Mouse (Mus musculus) embryonic facial prominence, embryonic 13.5 days (tissue): Measurements from ENCODE around the gene Trmt2a. TPM values are rescaled to one million over a fixed set of nuclear protein-coding genes. Genes with fewer than 3 reads are reported as not detected.

ENCODE experiments used
- ATAC-seq: fragments of 200-750 bp; cut with Nextera tagmentation; 2 replicates; pipeline ENCODE4 v1.8.0; 2017; ENCODE audit warnings: low read depth; ENCODE audit not compliant: insufficient number of reproducible peaks, insufficient read depth, low FRiP score, low TSS enrichment
- H3K27ac ChIP-seq: fragments of 300-500 bp; sonication (generic); 2 replicates; pipeline ENCODE4 v1.5.1; 2015; ENCODE audit warnings: moderate library complexity, mild to moderate bottlenecking, inconsistent platforms
- H3K27me3 ChIP-seq: fragments of 300-500 bp; sonication (generic); 2 replicates; pipeline ENCODE4 v1.6.1; 2015; ENCODE audit warnings: mild to moderate bottlenecking, inconsistent platforms
- H3K36me3 ChIP-seq: fragments of 300-500 bp; sonication (generic); 2 replicates; pipeline ENCODE4 v1.6.1; 2015; ENCODE audit warnings: mild to moderate bottlenecking, inconsistent platforms
- H3K4me1 ChIP-seq: fragments of 300-500 bp; sonication (generic); 2 replicates; pipeline ENCODE4 v1.6.1; 2015; ENCODE audit warnings: inconsistent platforms
- H3K4me2 ChIP-seq: fragments of 300-500 bp; sonication (generic); 2 replicates; pipeline ENCODE4 v1.6.1; 2015; ENCODE audit warnings: moderate library complexity, mild to moderate bottlenecking, inconsistent platforms
- H3K4me3 ChIP-seq: fragments of 300-500 bp; sonication (generic); 2 replicates; pipeline ENCODE4 v1.5.1; 2015; ENCODE audit warnings: mild to moderate bottlenecking, inconsistent platforms
- H3K9ac ChIP-seq: fragments of 300-500 bp; sonication (generic); 2 replicates; pipeline ENCODE4 v1.6.1; 2015; ENCODE audit warnings: mild to moderate bottlenecking, inconsistent platforms
- H3K9me3 ChIP-seq: fragments of 300-500 bp; sonication (generic); 2 replicates; pipeline ENCODE4 v1.6.1; 2016; ENCODE audit warnings: inconsistent platforms
- WGBS: fragments of 180-500 bp; shearing (Covaris S2); methylation state at CpG from one replicate; pipeline ENCODE4 v1.1.7; 2015; ENCODE audit warnings: mixed read lengths; 5-methylcytosine and 5-hydroxymethylcytosine counted together
- polyA plus RNA-seq: library from polyadenylated mRNA; unstranded; fragments of >200 nt; fragmentation: Nextera tagmentation; extraction: Ambion mirVana; gene quantifications from 2 replicates; pipeline ENCODE4 v1.2.1, GENCODE M21; 2015

Gene Trmt2a
- polyA plus RNA-seq, 1 experiment from 2014 or later: 110 TPM

DNA sequence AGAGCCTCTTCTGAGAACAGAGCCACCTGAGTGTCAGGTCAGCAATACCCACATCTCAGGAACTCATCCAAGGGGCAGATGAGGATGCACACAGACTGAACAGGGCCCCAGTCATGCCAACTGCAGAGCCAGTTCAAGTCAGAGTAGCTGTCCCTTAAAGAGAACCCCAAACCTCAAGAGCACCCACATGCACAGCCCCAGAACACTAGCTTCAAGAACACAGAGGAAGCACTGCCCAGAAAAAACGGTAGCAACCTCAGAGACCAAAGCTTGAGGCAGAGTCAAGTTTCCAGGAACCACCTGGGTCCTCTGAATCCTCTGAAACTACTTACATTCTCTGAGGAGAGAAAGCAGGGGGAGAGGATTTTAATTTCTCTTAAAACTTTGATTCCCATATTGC, 15.0 kb upstream of the Trmt2a start:
- H3K36me3 ChIP-seq: peaks cover 11% of the 10 kb centered on the region
- WGBS: 32% methylated on average over 1 of the region's 1 CpGs
- no peak overlapping the region for H3K27ac ChIP-seq
- peak overlapping the region; percentile 90 for H3K4me2 ChIP-seq
- H3K4me1 ChIP-seq: peaks cover 43% of the 10 kb centered on the region
- H3K9me3 ChIP-seq: no peaks in the 10 kb centered on the region
- peak overlapping the region; percentile 84; the same call in 1 of the 2 replicates for H3K4me3 ChIP-seq
- H3K27me3 ChIP-seq: no peaks in the 10 kb centered on the region
- peak overlapping the region; percentile 89 for H3K9ac ChIP-seq
- ATAC-seq: no peak

DNA sequence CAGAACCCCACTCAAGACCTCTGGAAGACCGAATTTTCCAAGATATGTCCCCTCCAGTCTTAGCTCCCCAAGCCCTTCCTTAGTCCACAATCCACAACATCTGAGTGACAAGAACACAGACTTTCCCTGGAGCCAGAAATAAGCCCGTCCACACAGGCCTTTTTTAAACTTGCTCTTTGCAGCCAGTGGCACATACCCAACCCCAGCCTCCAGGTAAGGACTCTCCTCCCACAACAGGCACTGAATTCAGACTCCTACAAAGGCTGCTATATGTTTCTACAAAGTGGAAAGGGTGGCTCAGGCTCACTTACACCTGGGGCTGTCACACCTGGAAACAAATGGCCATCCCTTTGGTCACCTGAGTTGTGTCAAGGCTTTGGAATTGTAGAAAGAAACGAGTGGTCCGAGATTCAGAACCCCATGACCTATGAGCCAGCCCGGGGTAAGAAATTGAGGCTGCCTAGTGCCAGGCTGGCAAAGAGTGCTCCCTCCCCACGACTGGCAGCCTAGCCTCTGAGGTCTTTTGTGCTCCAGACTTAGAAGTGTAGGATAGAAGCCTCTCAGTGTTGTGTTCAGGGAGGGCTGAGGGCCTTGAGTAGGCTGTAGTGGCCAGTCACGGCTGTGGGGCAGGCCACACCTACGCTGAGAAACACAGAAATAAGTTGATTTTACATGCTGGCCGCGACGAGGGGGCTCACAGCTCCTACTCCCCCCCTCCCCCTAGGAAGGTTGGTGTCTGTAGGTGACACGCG, 14.4 kb upstream of the Trmt2a start:
- Histone ChIP-seq H3K27me3 (no peaks in the 10 kb centered on the region), H3K4me3 (peak overlapping the region; percentile 84), H3K36me3 (peaks cover 14% of the 10 kb centered on the region), H3K4me1 (peaks cover 43% of the 10 kb centered on the region), H3K4me2 (peak overlapping the region; percentile 90), H3K9ac (peak overlapping the region; percentile 89), H3K9me3 (no peaks in the 10 kb centered on the region), H3K27ac (peak overlapping the region; percentile 91; the same call in 1 of the 2 replicates)
- 14% methylated on average over 13 of the region's 13 CpGs for WGBS
- no peak for ATAC-seq

DNA sequence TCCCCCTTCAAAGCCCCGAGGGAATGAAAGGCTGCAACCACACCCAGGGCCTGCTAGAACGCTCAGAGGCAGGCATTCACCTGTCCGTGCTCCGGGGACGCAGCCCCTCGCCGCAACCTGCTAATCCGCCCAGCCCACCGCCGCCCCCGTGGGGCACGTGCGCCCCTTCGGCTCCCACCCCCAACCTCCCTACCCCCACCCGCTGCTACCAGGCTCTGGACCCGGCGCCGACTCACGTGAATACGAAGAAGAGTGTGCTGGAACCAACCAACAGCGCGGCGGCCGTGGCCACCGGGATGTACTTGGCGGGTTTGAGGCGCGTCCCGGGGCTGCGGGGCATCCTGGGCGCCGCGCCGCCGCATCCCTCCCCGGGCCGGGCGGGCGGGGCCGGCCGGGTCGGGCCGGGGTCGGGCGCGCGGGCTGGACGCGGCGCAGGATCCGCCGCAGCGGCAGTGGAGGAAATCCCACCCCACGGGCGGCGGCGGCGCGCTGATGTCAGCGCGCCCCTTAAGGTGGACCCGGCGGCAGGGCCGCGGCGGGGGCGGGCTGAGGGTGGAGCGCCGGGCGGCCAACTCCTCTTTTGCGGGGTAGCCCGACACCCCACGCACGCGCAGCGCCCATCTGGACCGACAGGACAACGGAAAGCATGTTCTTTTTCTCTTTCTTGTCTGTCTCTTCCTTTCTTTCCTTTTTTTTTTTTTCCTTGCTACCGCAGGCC, 13.6 kb upstream of the Trmt2a start, which contains the start of gene Zdhhc8:
TSS of gene Zdhhc8 (minus strand) at position 466 of the 718 bp plus-strand sequence.
- WGBS: under 1% methylated on average over 76 of the region's 79 CpGs
- Histone ChIP-seq H3K27me3 (no peaks in the 10 kb centered on the region), H3K4me3 (peak within 1 kb of the TSS; percentile 84), H3K9me3 (no peaks in the 10 kb centered on the region), H3K27ac (peak within 1 kb of the TSS; percentile 91), H3K9ac (peak within 1 kb of the TSS; percentile 89), H3K36me3 (peaks cover 20% of the 10 kb centered on the region), H3K4me2 (peak within 1 kb of the TSS; percentile 90), H3K4me1 (peaks cover 36% of the 10 kb centered on the region)
- ATAC-seq: peak; percentile 68; the same call in 1 of the 2 replicates

DNA sequence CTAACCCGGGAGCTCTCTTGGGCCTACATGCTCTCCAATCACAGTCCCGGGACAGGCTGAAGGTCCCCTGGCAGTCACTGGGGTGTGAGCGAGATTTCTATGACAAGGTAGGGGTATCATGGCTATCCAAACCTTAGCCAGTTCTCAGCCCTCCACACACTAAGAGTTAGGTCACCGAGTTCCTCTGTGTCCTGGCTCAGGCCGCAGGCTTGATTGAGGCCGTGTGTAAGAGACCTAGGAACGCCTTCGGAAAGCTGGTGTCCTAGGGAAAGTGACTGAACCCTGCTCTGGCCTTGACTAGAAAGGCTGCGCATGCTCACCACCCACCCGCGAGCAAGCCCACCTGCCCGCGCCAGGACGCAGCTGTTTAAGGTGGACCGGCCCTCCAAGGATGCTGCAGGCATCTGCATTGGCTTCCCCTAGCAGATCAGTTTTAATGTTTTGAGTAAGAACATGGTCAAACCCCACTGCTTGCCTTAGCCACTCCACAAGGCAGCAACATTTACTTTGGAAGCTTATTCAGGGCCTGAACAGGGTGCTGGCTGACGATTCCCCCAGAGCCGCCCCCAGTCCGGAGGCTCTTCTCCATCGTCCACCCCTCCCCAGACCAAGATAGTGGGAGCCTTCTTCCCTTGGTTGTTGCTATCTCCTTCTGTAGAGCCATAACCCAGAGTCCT, 13.0 kb upstream of the Trmt2a start:
- 5% methylated on average over 19 of the region's 19 CpGs for WGBS
- no peaks in the 10 kb centered on the region for H3K27me3 ChIP-seq

DNA sequence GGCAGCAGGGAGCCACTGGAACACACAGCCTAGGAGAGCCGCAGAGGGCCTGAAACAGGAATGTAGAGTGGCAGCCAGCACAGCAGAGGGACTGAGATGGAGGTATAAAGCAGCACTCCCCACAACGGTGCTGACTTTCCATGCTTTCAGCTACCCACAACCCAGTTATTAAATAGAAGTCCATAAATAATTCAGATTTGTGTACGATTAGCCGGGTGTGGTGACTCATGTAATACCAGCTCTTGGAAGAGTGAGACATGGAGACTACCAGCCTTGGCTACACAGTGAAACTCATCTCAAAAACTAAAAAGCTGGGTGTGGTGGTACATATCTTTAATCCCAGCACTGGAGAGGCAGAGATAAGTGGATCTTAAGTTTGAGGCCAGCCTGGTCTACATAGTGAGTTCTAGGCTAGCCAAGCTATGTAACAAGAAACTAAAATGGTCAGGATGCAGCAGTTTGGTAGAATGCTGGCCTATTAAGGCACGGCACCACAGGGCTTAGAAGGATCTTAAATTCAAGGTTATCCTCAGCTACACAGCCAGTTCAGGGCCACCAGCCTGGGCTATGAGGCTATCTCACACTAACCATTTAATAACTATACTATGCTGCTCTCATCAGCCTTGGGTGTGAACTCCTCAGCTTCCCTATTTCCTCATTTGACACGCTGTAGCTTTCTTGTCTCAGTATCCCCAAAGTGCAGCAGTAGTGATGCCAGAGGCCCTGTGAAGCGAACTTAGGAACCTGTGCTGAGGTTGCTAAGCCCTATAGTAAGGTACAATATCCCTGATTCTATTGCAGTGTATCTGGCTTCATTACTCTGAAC, 11.6 kb upstream of the Trmt2a start:
- H3K9ac ChIP-seq: no peak overlapping the region
- H3K4me3 ChIP-seq: no peak overlapping the region
- H3K36me3 ChIP-seq: peaks cover 40% of the 10 kb centered on the region
- WGBS: 71% methylated on average over 7 of the region's 7 CpGs
- no peaks in the 10 kb centered on the region for H3K27me3 ChIP-seq
- H3K4me2 ChIP-seq: peak overlapping the region; percentile 90; the same call in 1 of the 2 replicates
- no peaks in the 10 kb centered on the region for H3K9me3 ChIP-seq
- peaks cover 26% of the 10 kb centered on the region for H3K4me1 ChIP-seq
- H3K27ac ChIP-seq: peak overlapping the region; percentile 91
- ATAC-seq: no peak

More for the DNA sequence above, 13.0 kb upstream of the Trmt2a start:
- H3K4me3 ChIP-seq: peak overlapping the region; percentile 84
- H3K4me2 ChIP-seq: peak overlapping the region; percentile 90
- no peaks in the 10 kb centered on the region for H3K9me3 ChIP-seq
- peaks cover 29% of the 10 kb centered on the region for H3K4me1 ChIP-seq
- ATAC-seq: peak; percentile 65; the same call in 1 of the 2 replicates
- peaks cover 26% of the 10 kb centered on the region for H3K36me3 ChIP-seq
- H3K27ac ChIP-seq: peak overlapping the region; percentile 91
- peak overlapping the region; percentile 89 for H3K9ac ChIP-seq

DNA sequence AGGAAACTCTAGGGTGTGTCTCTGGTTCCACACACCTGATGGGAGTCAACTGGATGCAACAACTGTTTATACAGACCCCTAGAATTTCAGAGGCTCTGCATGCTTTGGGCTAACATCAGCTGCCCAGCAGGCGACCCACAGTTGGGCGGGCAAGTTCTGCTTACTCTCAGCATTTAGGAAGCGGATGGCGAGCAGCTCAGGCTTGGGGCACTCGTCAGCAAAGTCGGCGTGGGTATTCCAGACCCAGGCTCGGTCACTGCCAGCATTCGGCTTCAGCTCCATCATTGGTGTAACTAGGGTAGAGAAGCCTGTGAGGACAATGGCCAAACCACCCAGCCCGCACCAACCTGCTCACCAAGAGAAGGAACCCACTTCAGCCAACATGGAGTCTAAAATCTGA, 6.9 kb upstream of the Trmt2a start:
- Histone ChIP-seq H3K27ac (no peak overlapping the region), H3K27me3 (no peaks in the 10 kb centered on the region), H3K9ac (no peak overlapping the region), H3K4me3 (no peak overlapping the region), H3K4me1 (peaks cover 6% of the 10 kb centered on the region), H3K36me3 (peaks cover 87% of the 10 kb centered on the region), H3K9me3 (no peaks in the 10 kb centered on the region), H3K4me2 (no peak overlapping the region)
- ATAC-seq: no peak
- 92% methylated on average over 10 of the region's 10 CpGs for WGBS

DNA sequence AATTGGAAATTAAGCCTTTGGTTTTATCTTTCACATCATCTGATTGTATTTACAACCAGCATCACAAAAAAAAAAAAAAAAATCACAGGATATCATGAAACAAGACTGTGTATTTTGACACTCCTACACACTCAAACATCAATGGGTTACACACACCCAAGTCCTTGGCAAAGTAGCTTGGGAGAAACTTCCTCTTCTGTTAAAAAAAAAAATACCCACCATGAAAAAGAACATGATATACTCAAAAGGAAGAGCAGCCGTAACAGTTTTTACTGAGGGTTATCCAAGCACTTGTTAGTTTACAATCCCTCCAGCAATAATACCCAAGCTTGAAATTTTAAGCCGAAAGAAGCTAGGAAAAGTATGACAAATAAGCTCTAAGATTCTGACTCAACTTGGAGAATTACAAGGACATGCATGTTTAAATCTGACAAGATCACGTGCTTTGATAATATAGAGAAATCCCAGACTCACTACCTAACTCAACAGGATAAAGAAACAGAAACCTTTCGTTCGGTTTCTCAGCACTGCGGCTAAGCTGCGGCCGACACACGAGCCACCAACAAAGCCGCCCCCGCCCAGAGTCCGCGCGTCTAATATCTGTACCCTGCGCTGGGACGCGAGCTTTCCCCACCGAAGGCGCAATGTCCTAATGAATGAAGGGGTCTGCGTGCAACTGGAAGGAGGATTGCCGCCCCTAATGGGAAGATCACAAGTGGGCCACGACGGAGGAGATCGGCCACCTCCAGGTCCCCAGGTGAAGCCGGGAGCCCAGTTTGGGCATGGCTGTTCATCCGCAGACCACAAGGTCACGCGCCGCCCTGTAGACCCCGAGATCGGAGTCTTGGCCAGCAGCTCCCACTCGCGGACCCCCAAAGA, 719 bp upstream of the Trmt2a start:
- peaks cover 65% of the 10 kb centered on the region for H3K36me3 ChIP-seq
- H3K4me1 ChIP-seq: peaks cover 39% of the 10 kb centered on the region
- H3K9ac ChIP-seq: peak overlapping the region; percentile 95
- H3K9me3 ChIP-seq: no peaks in the 10 kb centered on the region
- peak overlapping the region; percentile 95 for H3K4me3 ChIP-seq
- WGBS: under 1% methylated on average over 33 of the region's 33 CpGs
- no peak for ATAC-seq
- H3K27me3 ChIP-seq: no peaks in the 10 kb centered on the region
- H3K4me2 ChIP-seq: peak overlapping the region; percentile 96
- H3K27ac ChIP-seq: peak overlapping the region; percentile 94

DNA sequence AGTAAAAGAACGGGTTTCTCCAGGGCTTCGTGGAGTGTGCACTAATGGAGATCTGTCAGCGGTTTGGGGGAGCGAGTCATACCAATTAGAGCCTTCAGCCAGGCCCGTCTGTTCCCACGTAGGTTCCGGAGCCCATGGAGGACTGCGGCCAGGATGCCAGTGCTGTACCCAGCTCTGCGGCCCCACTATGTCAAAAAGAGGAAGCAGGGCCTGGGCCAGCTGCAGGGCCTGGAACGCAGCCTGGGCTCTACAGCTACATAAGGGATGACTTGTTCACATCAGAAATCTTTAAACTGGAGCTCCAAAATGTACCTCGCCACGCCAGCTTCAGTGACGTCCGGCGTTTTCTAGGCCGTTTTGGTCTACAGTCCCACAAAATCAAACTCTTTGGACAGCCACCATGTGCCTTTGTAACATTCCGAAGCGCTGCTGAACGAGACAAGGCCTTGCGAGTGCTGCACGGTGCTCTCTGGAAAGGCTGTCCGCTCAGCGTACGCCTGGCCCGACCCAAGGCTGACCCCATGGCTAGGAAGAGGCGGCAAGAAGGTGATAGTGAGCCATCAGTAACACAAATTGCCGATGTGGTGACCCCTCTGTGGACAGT, 987 bp downstream of the Trmt2a start:
- ATAC-seq: peak; percentile 29
- no peaks in the 10 kb centered on the region for H3K9me3 ChIP-seq
- peak overlapping the region; percentile 95 for H3K4me3 ChIP-seq
- H3K4me2 ChIP-seq: peak overlapping the region; percentile 96
- peaks cover 65% of the 10 kb centered on the region for H3K36me3 ChIP-seq
- WGBS: 6% methylated on average over 27 of the region's 27 CpGs
- H3K9ac ChIP-seq: peak overlapping the region; percentile 95
- H3K27ac ChIP-seq: peak overlapping the region; percentile 94
- peaks cover 39% of the 10 kb centered on the region for H3K4me1 ChIP-seq
- H3K27me3 ChIP-seq: no peaks in the 10 kb centered on the region

DNA sequence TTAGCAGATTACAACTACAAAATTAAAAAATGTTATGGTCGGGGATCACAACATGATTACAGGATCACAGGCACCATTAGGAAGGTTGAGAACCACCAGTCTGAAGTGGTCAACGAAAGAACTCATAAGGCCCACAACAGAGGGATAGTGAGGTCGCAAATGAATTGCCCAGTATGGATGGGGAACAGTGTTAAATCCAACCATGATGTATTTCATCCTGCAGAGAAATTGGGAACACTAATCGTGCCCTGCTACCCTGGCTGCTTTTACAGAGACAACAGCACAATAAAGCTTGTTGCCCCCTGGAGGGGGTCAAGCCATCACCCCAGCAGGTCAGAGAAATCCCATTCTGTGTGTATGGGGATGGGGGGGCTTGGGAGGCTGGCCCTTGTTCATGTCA, 1.8 kb downstream of the Trmt2a start:
- WGBS: 68% methylated on average over 4 of the region's 4 CpGs
- peak overlapping the region; percentile 95 for H3K9ac ChIP-seq
- H3K4me1 ChIP-seq: peaks cover 39% of the 10 kb centered on the region
- no peak overlapping the region for H3K27ac ChIP-seq
- no peak for ATAC-seq
- H3K27me3 ChIP-seq: no peaks in the 10 kb centered on the region
- peak overlapping the region; percentile 95 for H3K4me3 ChIP-seq
- H3K36me3 ChIP-seq: peaks cover 64% of the 10 kb centered on the region
- H3K9me3 ChIP-seq: no peaks in the 10 kb centered on the region
- H3K4me2 ChIP-seq: peak overlapping the region; percentile 96
